Mouse (Mus musculus) cerebellum, adult 2 months (tissue): ENCODE measurements around the gene Serpinb13. TPM values are rescaled to one million over a fixed set of nuclear protein-coding genes. Genes with fewer than 3 reads are reported as not detected.

ENCODE experiments used
- DNase-seq, 2 experiments: peaks; one replicate each; pipeline ENCODE4 v3.0.0; 2021
- H3K27ac ChIP-seq: fragments of 200-500 bp; 2 replicates; pipeline ENCODE4 v1.5.1; 2012; ENCODE audit warnings: low read length, control low read depth, inconsistent platforms; ENCODE audit not compliant: insufficient read depth
- H3K27me3 ChIP-seq: fragments of 200-500 bp; 2 replicates; pipeline ENCODE4 v1.6.1; 2012; ENCODE audit warnings: inconsistent platforms, mild to moderate bottlenecking, low read length, moderate library complexity; ENCODE audit not compliant: control insufficient read depth, insufficient read depth
- H3K4me1 ChIP-seq: fragments of 200-500 bp; 2 replicates; pipeline ENCODE4 v1.6.1; 2011; ENCODE audit warnings: low read length; ENCODE audit not compliant: control insufficient read depth, insufficient read depth
- H3K4me3 ChIP-seq: fragments of 200-500 bp; replicated peaks from 2 replicates; pipeline ENCODE3; 2011; ENCODE audit warnings: mild to moderate bottlenecking, low read depth, low read length, control low read depth; ENCODE audit not compliant: insufficient read depth
- CTCF ChIP-seq: fragments of 200-500 bp; IDR thresholded peaks from 2 replicates; pipeline ENCODE4 v1.5.1; 2011; ENCODE audit warnings: low read depth, mild to moderate bottlenecking, control low read depth, low read length, moderate library complexity, borderline replicate concordance; ENCODE audit not compliant: insufficient read depth
- POLR2A ChIP-seq: fragments of 200-500 bp; IDR thresholded peaks from 2 replicates; pipeline ENCODE4 v1.6.1; 2011; ENCODE audit warnings: low read length, control low read depth, borderline replicate concordance; ENCODE audit not compliant: insufficient read depth
- WGBS: fragments of 180-500 bp; shearing (Covaris S2); methylation state at CpG from one replicate; pipeline ENCODE4 v1.1.7; 2018; 5-methylcytosine and 5-hydroxymethylcytosine counted together
- polyA plus RNA-seq: library from polyadenylated mRNA; depleted of rRNA; stranded (reverse); fragments of >200 nt; gene quantifications from 2 replicates; pipeline ENCODE4 v1.2.3, GENCODE M21; 2012; rRNA removed

Serpinb13 gene
- not detected in 2 replicates for polyA plus RNA-seq

GRCm38 (mm10) chr1:106980684-106981083, at the start of gene Serpinb13:
Serpinb13 (plus strand) TSS chr1:106980984.
- TF ChIP-seq CTCF (no peak), POLR2A (no peak)
- H3K4me1 ChIP-seq = no peaks in the 10 kb centered on the region

GRCm38 (mm10) chr1:106931954-106932353, 48.8 kb upstream of the Serpinb13 start:
- DNase-seq = no peak
- no peak overlapping the region for H3K4me3 ChIP-seq
- H3K4me1 ChIP-seq = no peaks in the 10 kb centered on the region
- no peak for TF ChIP-seq CTCF
- no peak for TF ChIP-seq POLR2A
- H3K27ac ChIP-seq = no peak overlapping the region
- WGBS = 75% methylated on average over 4 of the region's 4 CpGs
- no peaks in the 10 kb centered on the region for H3K27me3 ChIP-seq

More at GRCm38 (mm10) chr1:106980684-106981083, at the start of gene Serpinb13:
- no peak within 1 kb of the TSS for H3K27ac ChIP-seq
- H3K27me3 ChIP-seq = no peaks in the 10 kb centered on the region
- H3K4me3 ChIP-seq = no peak within 1 kb of the TSS
- no peak for DNase-seq

GRCm38 (mm10) chr1:106933658-106934057, 47.1 kb upstream of the Serpinb13 start:
- H3K4me3 ChIP-seq = no peak overlapping the region
- DNase-seq = no peak

DNA sequence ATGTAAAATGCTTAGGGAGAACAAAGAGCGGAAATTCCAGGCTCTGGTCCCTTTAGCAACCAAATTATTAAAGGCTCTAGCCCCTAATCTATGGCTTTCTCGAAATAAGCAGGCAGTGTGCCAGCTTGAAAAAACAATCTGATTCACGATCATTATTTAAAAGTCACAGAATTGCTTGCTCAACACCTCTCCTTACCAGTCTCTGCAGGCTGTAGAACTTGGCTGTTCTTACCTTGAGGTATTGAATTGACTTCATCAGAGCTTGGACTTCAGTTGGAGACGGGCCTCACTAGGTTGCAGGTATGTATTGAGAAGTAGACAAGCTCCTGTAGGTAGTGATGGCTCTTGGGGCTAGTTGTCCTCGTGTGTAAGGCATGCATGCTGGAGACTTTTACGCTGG, 46.5 kb upstream of the Serpinb13 start, which contains the start of gene Serpinb12:
Gene Serpinb12 (plus strand): TSS at position 185 of the 400 bp plus-strand sequence.
- WGBS = 76% methylated on average over 6 of the region's 6 CpGs
- Histone ChIP-seq H3K4me3 (no peak within 1 kb of the TSS), H3K27ac (no peak within 1 kb of the TSS), H3K27me3 (no peaks in the 10 kb centered on the region), H3K4me1 (no peaks in the 10 kb centered on the region)
- TF ChIP-seq POLR2A (no peak), CTCF (no peak)
- DNase-seq = no peak

More at GRCm38 (mm10) chr1:106933658-106934057, 47.1 kb upstream of the Serpinb13 start:
- Histone ChIP-seq H3K27ac (no peak overlapping the region), H3K4me1 (no peaks in the 10 kb centered on the region), H3K27me3 (no peaks in the 10 kb centered on the region)
- TF ChIP-seq CTCF (no peak), POLR2A (no peak)

DNA sequence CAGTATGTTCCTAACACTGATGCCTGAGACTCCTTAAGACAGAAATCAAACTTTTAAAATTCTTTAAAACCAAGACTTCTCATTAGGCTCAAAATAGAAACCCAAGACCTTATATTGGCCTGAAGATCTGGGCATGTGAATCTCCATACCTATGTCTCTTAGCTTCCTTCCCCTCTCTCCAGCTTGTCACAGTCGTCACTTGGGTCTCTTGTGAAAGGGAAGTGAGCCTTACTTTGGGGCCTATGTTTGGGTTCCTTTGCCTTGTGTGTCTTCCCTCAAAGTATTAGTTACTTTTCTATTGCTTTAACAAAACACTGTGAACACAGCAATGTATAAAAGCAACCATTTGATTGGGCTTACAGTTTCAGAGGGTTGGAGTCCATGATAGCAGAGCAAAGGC, 33.6 kb upstream of the Serpinb13 start:
- Histone ChIP-seq H3K4me3 (no peak overlapping the region), H3K27me3 (no peaks in the 10 kb centered on the region), H3K4me1 (no peaks in the 10 kb centered on the region), H3K27ac (no peak overlapping the region)
- no peak for TF ChIP-seq POLR2A
- TF ChIP-seq CTCF = no peak
- WGBS = 71% methylated on average over 1 of the region's 1 CpGs
- DNase-seq = no peak

DNA sequence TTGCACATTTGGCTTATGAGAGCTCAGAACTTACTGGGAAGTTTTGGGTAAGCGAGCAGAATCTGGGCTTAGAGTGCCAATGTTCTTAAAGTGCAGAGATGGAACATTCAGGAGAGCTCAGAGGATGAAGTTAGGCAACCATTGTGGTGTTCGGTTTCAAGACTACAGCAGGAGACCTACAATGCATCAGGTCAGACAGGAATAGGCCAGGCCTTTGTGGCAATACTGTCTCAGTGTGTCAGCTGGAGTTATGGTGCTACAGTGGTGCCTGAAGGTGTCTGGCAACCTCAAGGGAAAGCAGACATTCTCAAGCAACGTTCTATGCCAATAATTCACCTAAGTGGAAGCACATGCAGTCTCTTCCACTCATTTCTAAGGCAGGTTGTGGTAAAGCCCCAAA, 20.8 kb upstream of the Serpinb13 start:
- 70% methylated on average over 3 of the region's 3 CpGs for WGBS
- H3K27me3 ChIP-seq = no peaks in the 10 kb centered on the region
- H3K27ac ChIP-seq = no peak overlapping the region
- TF ChIP-seq POLR2A = no peak
- TF ChIP-seq CTCF = no peak
- no peak for DNase-seq
- H3K4me1 ChIP-seq = no peaks in the 10 kb centered on the region
- no peak overlapping the region for H3K4me3 ChIP-seq

DNA sequence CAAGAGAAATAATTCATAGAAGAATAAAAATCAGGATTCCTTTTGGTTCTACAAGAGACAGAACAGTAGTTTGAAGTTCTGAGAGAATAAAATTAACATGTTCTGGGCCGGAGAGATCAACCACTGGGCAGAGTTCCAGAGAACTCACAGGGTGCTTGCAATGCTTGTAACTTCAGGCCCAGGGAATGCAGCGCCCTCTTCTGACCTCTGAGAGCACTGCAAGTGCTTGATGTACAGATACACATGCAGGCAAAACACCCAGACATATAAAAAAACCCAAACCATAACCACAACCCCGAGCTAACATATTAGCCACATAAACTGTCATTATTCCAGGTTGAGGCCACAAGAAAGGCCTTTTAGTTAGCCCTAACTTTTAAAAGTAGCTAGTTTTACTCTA, 19.8 kb upstream of the Serpinb13 start:
- no peak for DNase-seq
- TF ChIP-seq POLR2A (no peak), CTCF (no peak)

DNA sequence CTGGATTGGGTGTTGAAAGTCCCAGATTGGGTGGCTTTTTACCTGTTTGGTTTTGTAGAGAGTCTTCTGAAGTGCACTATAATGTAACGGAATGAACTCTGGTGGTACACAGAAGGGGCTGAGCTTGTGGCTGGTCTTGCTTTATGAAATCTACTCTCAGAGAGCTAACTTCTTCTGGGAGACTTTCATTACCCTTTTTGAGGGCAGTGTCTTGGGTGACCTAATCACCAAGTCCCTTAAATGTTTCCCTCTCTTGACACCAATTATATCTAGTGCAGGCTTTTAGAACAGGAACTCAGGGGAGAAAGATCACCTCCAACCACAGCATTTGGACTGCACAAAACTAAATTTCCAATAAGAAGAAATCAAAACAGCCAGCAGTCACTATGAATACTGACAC, 2.3 kb downstream of the Serpinb13 start:
- Histone ChIP-seq H3K4me1 (no peaks in the 10 kb centered on the region), H3K27ac (no peak overlapping the region), H3K27me3 (no peaks in the 10 kb centered on the region), H3K4me3 (no peak overlapping the region)
- no peak for DNase-seq
- WGBS = 95% methylated on average over 1 of the region's 1 CpGs
- no peak for TF ChIP-seq POLR2A
- TF ChIP-seq CTCF = no peak

More for the DNA sequence above, 19.8 kb upstream of the Serpinb13 start:
- Histone ChIP-seq H3K27ac (no peak overlapping the region), H3K4me1 (no peaks in the 10 kb centered on the region), H3K4me3 (no peak overlapping the region), H3K27me3 (no peaks in the 10 kb centered on the region)
- 26% methylated on average over 3 of the region's 3 CpGs for WGBS

- Histone ChIP-seq H3K4me3 (no peak overlapping the region), H3K4me1 (no peaks in the 10 kb centered on the region), H3K27ac (no peak overlapping the region), H3K27me3 (no peaks in the 10 kb centered on the region)
- WGBS = 74% methylated on average over 2 of the region's 2 CpGs
- DNase-seq = no peak
- TF ChIP-seq CTCF (no peak), POLR2A (no peak)
Measured at GRCm38 (mm10) chr1:106983865-106984264, 3.1 kb downstream of the Serpinb13 start.
